Mouse (Mus musculus) megakaryocyte, embryonic 14.5 days (primary cell): ENCODE data around the gene Irgc1.

Experiments
- FLI1 ChIP-seq: IDR thresholded peaks from 2 replicates; pipeline ENCODE4 v1.6.1; 2012; ENCODE audit warnings: low read length, inconsistent platforms, mixed read lengths
- GATA1 ChIP-seq: IDR thresholded peaks from 3 replicates; pipeline ENCODE4 v1.6.1; 2012; ENCODE audit warnings: mixed read lengths, low read length, inconsistent platforms, borderline replicate concordance

DNA sequence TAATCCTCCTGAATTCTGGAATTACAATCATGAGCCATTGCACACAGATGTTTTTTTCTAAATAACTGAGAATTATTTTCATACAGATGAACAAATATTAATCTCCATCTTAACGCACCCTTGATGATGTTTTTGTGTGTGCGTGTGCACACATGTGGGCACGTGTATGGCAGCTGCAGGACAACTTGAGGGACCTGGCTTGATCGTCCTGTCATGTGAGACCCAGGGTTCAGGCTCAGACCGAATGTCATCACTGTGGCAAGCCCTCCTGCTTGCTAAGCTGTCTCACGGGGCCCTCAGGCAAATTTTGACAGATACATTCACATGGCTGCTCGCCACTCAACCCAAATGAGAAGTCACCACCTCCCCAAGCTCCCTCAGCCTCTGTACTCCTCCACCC is 61.6 kb downstream of the Irgc1 start:
- TF ChIP-seq FLI1 (no peak), GATA1 (no peak)
